Mouse (Mus musculus) ZHBTc4 (cell line): ENCODE results near the gene Cbx4.

Source experiments
- DNase-seq: peaks from one replicate; pipeline ENCODE4 v3.0.0-alpha.2; 2011; ENCODE audit warnings: low read depth, low spot score

Cbx4 gene

GRCm38 (mm10) chr11:119041750-119042465 is 44.1 kb downstream of the Cbx4 start:
- peak; percentile 63 for DNase-seq

GRCm38 (mm10) chr11:119041325-119041716 is 44.7 kb downstream of the Cbx4 start:
- peak; percentile 75 for DNase-seq

- DNase-seq, result peak; percentile 100
These were observed 45.3 kb downstream of the Cbx4 start, which contains the start of gene Cbx8 for GRCm38 (mm10) chr11:119040600-119041324. Gene Cbx8, minus strand, starts transcription at chr11:119040969.

- peak; percentile 18 for DNase-seq
These were observed 46.1 kb downstream of the Cbx4 start for GRCm38 (mm10) chr11:119039732-119040512.

GRCm38 (mm10) chr11:119038744-119039484 is 47.1 kb downstream of the Cbx4 start:
- DNase-seq, result no peak

- peak; percentile 20 for DNase-seq
These were observed 48.1 kb downstream of the Cbx4 start for GRCm38 (mm10) chr11:119037780-119038401.

- peak; percentile 75 for DNase-seq
These were observed 48.9 kb downstream of the Cbx4 start for GRCm38 (mm10) chr11:119036934-119037779.

GRCm38 (mm10) chr11:119036447-119036846 is 49.6 kb downstream of the Cbx4 start:
- DNase-seq, result peak; percentile 23

GRCm38 (mm10) chr11:119035686-119036165 is 50.3 kb downstream of the Cbx4 start:
- peak; percentile 58 for DNase-seq

- DNase-seq, result no peak
These were observed 50.8 kb downstream of the Cbx4 start for GRCm38 (mm10) chr11:119035094-119035685.

- peak; percentile 18 for DNase-seq
These were observed 51.4 kb downstream of the Cbx4 start for GRCm38 (mm10) chr11:119034635-119035034.

- DNase-seq, result peak; percentile 88
These were observed 52.0 kb downstream of the Cbx4 start for GRCm38 (mm10) chr11:119033874-119034558.
